ENCODE assay signal across 8 mouse cellular contexts in genomic region chr13:67844119-67844852, GRCm38 (mm10). TPM values are rescaled to one million over a fixed set of nuclear protein-coding genes. Genes with fewer than 3 reads are reported as not detected.
A peak's percentile ranks its signal among the peaks of the same experiment; 100 is the strongest.
DNase-seq lines count a peak whose midpoint lies in the region; ATAC-seq and TF ChIP-seq lines count a peak whose summit lies in the region.

No protein-coding gene starts in this region.

- DNase-seq in R1 (ENCODE audit: low read depth, low spot score): peak; percentile 99
- DNase-seq in cerebellum, adult 11 months: peak; percentile 38
- peak; percentile 77 for DNase-seq in hindbrain, embryonic 11.5 days (ENCODE audit: low spot score)
- peak; percentile 61 for DNase-seq in layer of hippocampus, adult 9-10 months (ENCODE audit: low spot score)
- peak; percentile 84 for DNase-seq in lung, embryonic 14.5 days

- WGBS in forebrain, embryonic 16.5 days: under 1% methylated on average over 14 of the region's 19 CpGs
- 2% methylated on average over 13 of the region's 19 CpGs for WGBS in hindbrain, embryonic 11.5 days
- under 1% methylated on average over 14 of the region's 19 CpGs for WGBS in lung, embryonic 14.5 days

- peaks cover 5% of the 10 kb centered on the region; the same call in 1 of the 2 replicates for H3K4me1 ChIP-seq in forebrain, embryonic 16.5 days (replicated peaks; ENCODE audit: control insufficient read depth, insufficient read depth, low read length)
- H3K4me1 ChIP-seq in hindbrain, embryonic 11.5 days (replicated peaks; ENCODE audit: control insufficient read depth, insufficient read depth, low read length): no peaks in the 10 kb centered on the region
- no peaks in the 10 kb centered on the region for H3K4me1 ChIP-seq in lung, embryonic 14.5 days (ENCODE audit: insufficient read depth)

- peak overlapping the region; percentile 58 for H3K9ac ChIP-seq in forebrain, embryonic 16.5 days (replicated peaks; ENCODE audit: low read depth, low read length)
- peak overlapping the region; percentile 56 for H3K9ac ChIP-seq in hindbrain, embryonic 11.5 days (ENCODE audit: low read depth, low read length)
- H3K9ac ChIP-seq in lung, embryonic 14.5 days: peak overlapping the region; percentile 11

- H3K9me3 ChIP-seq in forebrain, embryonic 16.5 days (ENCODE audit: control insufficient read depth, low read length): no peaks in the 10 kb centered on the region
- H3K9me3 ChIP-seq in hindbrain, embryonic 11.5 days (ENCODE audit: control insufficient read depth, low read length): no peaks in the 10 kb centered on the region
- H3K9me3 ChIP-seq in lung, embryonic 14.5 days (ENCODE audit: low read depth, low read length): no peaks in the 10 kb centered on the region

- peak overlapping the region; percentile 67 for H3K27ac ChIP-seq in forebrain, embryonic 16.5 days (ENCODE audit: low read length)
- H3K27ac ChIP-seq in hindbrain, embryonic 11.5 days (ENCODE audit: low read depth, low read length): no peak overlapping the region
- H3K27ac ChIP-seq in lung, embryonic 14.5 days (ENCODE audit: low read depth): no peak overlapping the region

- H3K27me3 ChIP-seq in forebrain, embryonic 16.5 days (replicated peaks; ENCODE audit: control insufficient read depth, insufficient read depth, low read length): no peaks in the 10 kb centered on the region
- no peaks in the 10 kb centered on the region for H3K27me3 ChIP-seq in hindbrain, embryonic 11.5 days (ENCODE audit: control insufficient read depth, insufficient read depth, low read length)
- no peaks in the 10 kb centered on the region for H3K27me3 ChIP-seq in lung, embryonic 14.5 days (ENCODE audit: insufficient read depth, low read length)

- peak; percentile 72 for TF ChIP-seq CTCF in lung, embryonic 14.5 days (IDR thresholded peaks at IDR 0.05; ENCODE audit: low read depth)

- peak; percentile 89 for ATAC-seq in forebrain, embryonic 16.5 days
- ATAC-seq in hindbrain, embryonic 11.5 days (ENCODE audit: low FRiP score): peak; percentile 82
- peak; percentile 73 for ATAC-seq in lung, embryonic 14.5 days (ENCODE audit: insufficient read depth)
- ATAC-seq in neutrophil, adult 5-6 weeks (ENCODE audit: extremely low read depth, insufficient number of reproducible peaks, low FRiP score, poor library complexity, severe bottlenecking): peak; percentile 98
- no peak for ATAC-seq in erythroblast, adult 5-6 weeks (replicated peaks; ENCODE audit: low FRiP score, poor library complexity, severe bottlenecking)

- H3K36me3 ChIP-seq in forebrain, embryonic 16.5 days (ENCODE audit: control insufficient read depth, insufficient read depth): no peaks in the 10 kb centered on the region
- no peaks in the 10 kb centered on the region for H3K36me3 ChIP-seq in hindbrain, embryonic 11.5 days (ENCODE audit: control insufficient read depth, insufficient read depth, low read length)
- no peaks in the 10 kb centered on the region for H3K36me3 ChIP-seq in lung, embryonic 14.5 days (ENCODE audit: insufficient read depth)

- peak overlapping the region; percentile 49 for H3K4me3 ChIP-seq in forebrain, embryonic 16.5 days (replicated peaks; ENCODE audit: low read length)
- peak overlapping the region; percentile 26 for H3K4me3 ChIP-seq in hindbrain, embryonic 11.5 days (ENCODE audit: low read depth, low read length)
- H3K4me3 ChIP-seq in lung, embryonic 14.5 days (ENCODE audit: low read depth, low read length): peak overlapping the region; percentile 27

- H3K4me2 ChIP-seq in forebrain, embryonic 16.5 days (ENCODE audit: low read length): peak overlapping the region; percentile 63
- peak overlapping the region; percentile 43 for H3K4me2 ChIP-seq in hindbrain, embryonic 11.5 days (replicated peaks; ENCODE audit: low read depth, low read length)
- H3K4me2 ChIP-seq in lung, embryonic 14.5 days: peak overlapping the region; percentile 58

RNA-seq across cellular contexts. Expression of gene Gm10037, which starts 13.4 kb away (rescaled TPM):
- polyA plus RNA-seq in forebrain, embryonic 16.5 days (2015; fragmentation: Nextera tagmentation; extraction: Ambion mirVana): 3.6 and 4.9 TPM in 2 replicates
- polyA plus RNA-seq in hindbrain, embryonic 11.5 days (2014; fragmentation: Nextera tagmentation; extraction: Ambion mirVana): 2.7 and 3.3 TPM in 2 replicates
- polyA plus RNA-seq in lung, embryonic 14.5 days (2014; fragmentation: Nextera tagmentation; extraction: Ambion mirVana): 3.0 and 3.5 TPM in 2 replicates
- total RNA-seq in neutrophil, adult 5-6 weeks (2017): 2.5 and 3.8 TPM in 2 replicates
- total RNA-seq in erythroblast, adult 5-6 weeks (2015; ENCODE audit: low replicate concordance): not detected in 2 replicates
- total RNA-seq in erythroblast, adult 5-6 weeks (2017; ENCODE audit: low replicate concordance): not detected in 2 replicates

RNA-seq across cellular contexts. Expression of gene BC048507, which starts 18.8 kb away (rescaled TPM):
- not detected in 2 replicates for polyA plus RNA-seq in forebrain, embryonic 16.5 days (2015; fragmentation: Nextera tagmentation; extraction: Ambion mirVana)
- not detected in 2 replicates for polyA plus RNA-seq in hindbrain, embryonic 11.5 days (2014; fragmentation: Nextera tagmentation; extraction: Ambion mirVana)
- polyA plus RNA-seq in lung, embryonic 14.5 days (2014; fragmentation: Nextera tagmentation; extraction: Ambion mirVana): not detected in 2 replicates
- not detected in 2 replicates for total RNA-seq in neutrophil, adult 5-6 weeks (2017)
- not detected in 2 replicates for total RNA-seq in erythroblast, adult 5-6 weeks (2015; ENCODE audit: low replicate concordance)
- total RNA-seq in erythroblast, adult 5-6 weeks (2017; ENCODE audit: low replicate concordance): not detected in 2 replicates

RNA-seq across cellular contexts. Expression of gene Zfp273, which starts 30.7 kb away (rescaled TPM):
- polyA plus RNA-seq in forebrain, embryonic 16.5 days (2015; fragmentation: Nextera tagmentation; extraction: Ambion mirVana): 15.1 and 17.0 TPM in 2 replicates
- 8.4 and 9.7 TPM in 2 replicates for polyA plus RNA-seq in hindbrain, embryonic 11.5 days (2014; fragmentation: Nextera tagmentation; extraction: Ambion mirVana)
- 7.5 and 8.0 TPM in 2 replicates for polyA plus RNA-seq in lung, embryonic 14.5 days (2014; fragmentation: Nextera tagmentation; extraction: Ambion mirVana)
- total RNA-seq in neutrophil, adult 5-6 weeks (2017): 9.0 and 10.9 TPM in 2 replicates
- total RNA-seq in erythroblast, adult 5-6 weeks (2015; ENCODE audit: low replicate concordance): 1.2 and 1.7 TPM in 2 replicates
- total RNA-seq in erythroblast, adult 5-6 weeks (2017; ENCODE audit: low replicate concordance): 0.17 and 4.0 TPM in 2 replicates

Comparison
In these comparisons a context has a peak if more than half of its experiments do, and no peak if none do; other contexts are left out.
1. DNase-seq: peak in every context shown above with its lines; median percentile 99 in R1; 84 in lung, embryonic 14.5 days; 77 in hindbrain, embryonic 11.5 days; 61 in layer of hippocampus, adult 9-10 months; 38 in cerebellum, adult 11 months.